Mouse (Mus musculus) embryonic facial prominence, embryonic 14.5 days (tissue): ENCODE results near the gene Map6d1. TPM values are rescaled to one million over a fixed set of nuclear protein-coding genes. Genes with fewer than 3 reads are reported as not detected.

Experiments used
- ATAC-seq: fragments of 200-750 bp; cut with Nextera tagmentation; 2 replicates; pipeline ENCODE4 v1.8.0; 2017; ENCODE audit warnings: low read depth, moderate number of reproducible peaks, moderate TSS enrichment
- DNase-seq: peaks from one replicate; pipeline ENCODE4 v3.0.0-alpha.2; 2015; ENCODE audit warnings: low spot score
- H3K27ac ChIP-seq: fragments of 300-500 bp; sonication (generic); replicated peaks from 2 replicates; pipeline ENCODE4 v1.5.1; 2014; ENCODE audit warnings: low read depth, mild to moderate bottlenecking, low read length, moderate library complexity
- H3K27me3 ChIP-seq: fragments of 300-500 bp; sonication (generic); replicated peaks from 2 replicates; pipeline ENCODE4 v1.6.1; 2014; ENCODE audit warnings: low read length; ENCODE audit not compliant: control insufficient read depth, insufficient read depth
- H3K36me3 ChIP-seq: fragments of 300-500 bp; sonication (generic); 2 replicates; pipeline ENCODE4 v1.6.1; 2014; ENCODE audit warnings: low read length, mixed read lengths; ENCODE audit not compliant: control insufficient read depth, insufficient read depth
- H3K4me1 ChIP-seq: fragments of 300-500 bp; sonication (generic); 2 replicates; pipeline ENCODE4 v1.6.1; 2014; ENCODE audit warnings: antibody characterized with exemption, low read length; ENCODE audit not compliant: control insufficient read depth, insufficient read depth
- H3K4me2 ChIP-seq: fragments of 300-500 bp; sonication (generic); 2 replicates; pipeline ENCODE4 v1.6.1; 2014; ENCODE audit warnings: low read depth, mild to moderate bottlenecking, low read length, moderate library complexity, mixed read lengths
- H3K4me3 ChIP-seq: fragments of 300-500 bp; sonication (generic); 2 replicates; pipeline ENCODE4 v1.5.1; 2014; ENCODE audit warnings: low read depth, mild to moderate bottlenecking, low read length
- H3K9ac ChIP-seq: fragments of 300-500 bp; sonication (generic); 2 replicates; pipeline ENCODE4 v1.6.1; 2014; ENCODE audit warnings: low read depth, mild to moderate bottlenecking, low read length, moderate library complexity, mixed read lengths
- H3K9me3 ChIP-seq: fragments of 300-500 bp; sonication (generic); 2 replicates; pipeline ENCODE4 v1.6.1; 2016; ENCODE audit warnings: low read length; ENCODE audit not compliant: control insufficient read depth
- WGBS: fragments of 180-500 bp; shearing (Covaris S2); extraction: QIAGEN DNeasy Blood & Tissue Kit; methylation state at CpG from one replicate; pipeline ENCODE4 v1.1.7; 2014; 5-methylcytosine and 5-hydroxymethylcytosine counted together
- polyA plus RNA-seq: library from polyadenylated mRNA; unstranded; fragments of >200 nt; fragmentation: Nextera tagmentation; extraction: Ambion mirVana; gene quantifications from 2 replicates; pipeline ENCODE4 v1.2.1, GENCODE M21; 2014

Gene Map6d1
- polyA plus RNA-seq, 1 experiment from 2014 or later = 1.1 TPM

DNA sequence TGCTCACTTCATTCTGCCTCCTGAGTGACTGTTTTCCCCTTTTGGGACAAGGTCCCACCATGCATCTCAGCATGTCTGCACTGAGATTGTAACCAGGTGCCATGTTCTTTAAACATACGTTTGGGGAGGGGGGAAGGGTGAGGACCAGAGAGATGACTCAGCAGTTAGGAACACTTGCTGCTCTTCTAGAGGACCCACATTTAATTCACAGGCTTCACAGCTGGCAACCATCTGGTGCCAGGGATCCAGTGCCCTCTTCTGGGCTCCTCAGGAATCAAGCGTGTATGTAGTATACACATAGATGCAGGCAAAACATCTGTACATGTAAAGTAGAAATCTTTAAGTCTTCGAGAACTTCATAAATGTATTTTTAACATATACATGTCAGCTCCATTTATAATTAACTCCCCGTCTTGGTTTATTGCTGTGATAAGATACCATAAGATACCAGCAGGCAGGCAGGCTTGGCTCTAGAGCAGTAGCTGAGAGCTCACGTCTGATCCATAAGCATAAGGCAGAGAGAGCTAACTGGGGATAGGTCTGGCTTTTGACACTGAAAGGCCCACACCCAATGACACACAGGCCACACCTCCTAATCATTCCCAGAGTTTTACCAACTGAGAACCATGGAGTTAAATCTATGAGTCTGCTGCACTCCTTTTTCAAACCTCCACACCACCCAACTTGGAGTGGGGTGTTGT lies 41.5 kb downstream of the Map6d1 start:
- WGBS = 74% methylated on average over 5 of the region's 5 CpGs
- Histone ChIP-seq H3K9ac (no peak overlapping the region), H3K9me3 (no peaks in the 10 kb centered on the region), H3K36me3 (peaks cover 82% of the 10 kb centered on the region), H3K27me3 (no peaks in the 10 kb centered on the region), H3K4me3 (no peak overlapping the region), H3K4me2 (no peak overlapping the region), H3K4me1 (no peaks in the 10 kb centered on the region), H3K27ac (no peak overlapping the region)
- ATAC-seq (0 out of 2 replicates have a peak, but pooled peaks have one; percentile 18), DNase-seq (peak; percentile 5)

DNA sequence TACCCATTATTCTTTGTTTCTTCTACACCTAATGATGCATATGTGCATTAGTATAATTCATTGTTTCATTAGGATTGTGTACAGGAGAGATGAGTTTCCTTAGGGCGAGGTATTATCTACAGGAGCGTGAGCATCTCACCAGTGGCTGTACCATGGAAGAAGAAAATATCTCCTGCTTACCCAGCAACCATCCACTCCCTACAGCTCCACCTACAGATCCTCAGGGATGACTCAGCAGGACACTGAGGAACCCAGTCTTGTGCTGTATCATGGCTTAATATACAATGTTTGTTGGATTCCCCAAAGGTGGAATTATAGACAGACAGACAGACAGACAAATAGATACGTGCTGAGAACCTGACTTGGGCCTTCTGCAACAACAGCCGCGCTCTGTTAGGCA lies 44.2 kb downstream of the Map6d1 start:
- no peaks in the 10 kb centered on the region for H3K27me3 ChIP-seq
- ATAC-seq = no peak
- no peak overlapping the region for H3K9ac ChIP-seq
- H3K4me1 ChIP-seq = no peaks in the 10 kb centered on the region
- no peak overlapping the region for H3K4me2 ChIP-seq
- no peak for DNase-seq
- no peak overlapping the region for H3K4me3 ChIP-seq
- H3K27ac ChIP-seq = no peak overlapping the region
- WGBS = 97% methylated on average over 5 of the region's 5 CpGs
- H3K9me3 ChIP-seq = no peaks in the 10 kb centered on the region
- peaks cover 82% of the 10 kb centered on the region for H3K36me3 ChIP-seq

DNA sequence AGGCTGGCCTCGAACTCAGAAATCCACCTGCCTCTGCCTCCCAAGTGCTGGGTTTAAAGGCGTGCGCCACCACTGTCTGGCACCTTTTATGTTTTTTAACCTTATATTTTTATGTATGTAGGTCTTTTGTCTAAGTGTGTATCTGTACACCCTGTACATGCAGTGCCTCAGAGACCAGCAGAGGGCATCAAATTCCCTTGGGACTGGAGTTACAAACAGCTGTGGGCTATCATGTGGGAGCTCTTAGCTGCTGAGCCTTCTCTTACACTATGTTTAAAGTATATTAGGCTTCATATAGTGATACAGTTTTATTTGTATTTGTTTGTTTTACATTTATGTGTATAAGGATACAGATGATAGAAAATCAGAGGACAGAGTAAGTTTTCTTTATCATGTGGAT lies 45.6 kb downstream of the Map6d1 start:
- H3K4me3 ChIP-seq = no peak overlapping the region
- no peaks in the 10 kb centered on the region for H3K4me1 ChIP-seq
- ATAC-seq (no peak), DNase-seq (peak; percentile 39)
- WGBS = 94% methylated on average over 3 of the region's 3 CpGs
- H3K9me3 ChIP-seq = no peaks in the 10 kb centered on the region
- H3K4me2 ChIP-seq = no peak overlapping the region
- H3K36me3 ChIP-seq = peaks cover 82% of the 10 kb centered on the region
- H3K27me3 ChIP-seq = no peaks in the 10 kb centered on the region
- H3K27ac ChIP-seq = no peak overlapping the region
- H3K9ac ChIP-seq = no peak overlapping the region

DNA sequence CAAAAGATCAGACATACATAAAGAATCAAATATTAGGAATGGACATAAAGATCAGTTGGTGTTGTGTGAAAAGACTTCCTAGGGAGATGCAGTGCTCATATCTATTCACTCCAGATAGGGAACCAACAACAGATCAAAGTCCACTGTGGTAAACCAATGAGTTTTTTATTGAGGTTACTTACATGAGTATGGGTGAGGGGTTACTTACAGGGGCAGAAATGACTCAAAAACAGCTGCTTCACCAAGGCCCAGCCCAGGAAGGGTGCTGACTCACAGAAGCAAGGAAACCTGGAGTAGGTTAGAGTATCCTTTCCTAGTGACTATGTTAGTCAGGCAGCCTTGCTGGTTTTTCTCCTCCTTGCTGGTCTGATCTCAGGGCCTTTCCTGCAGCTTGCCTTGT lies 49.1 kb downstream of the Map6d1 start:
- H3K9me3 ChIP-seq = no peaks in the 10 kb centered on the region
- no peaks in the 10 kb centered on the region for H3K4me1 ChIP-seq
- H3K27ac ChIP-seq = no peak overlapping the region
- DNase-seq = no peak
- no peak overlapping the region for H3K4me2 ChIP-seq
- H3K36me3 ChIP-seq = peaks cover 88% of the 10 kb centered on the region
- no peak for ATAC-seq
- no peak overlapping the region for H3K4me3 ChIP-seq
- no peaks in the 10 kb centered on the region for H3K27me3 ChIP-seq
- no peak overlapping the region for H3K9ac ChIP-seq

DNA sequence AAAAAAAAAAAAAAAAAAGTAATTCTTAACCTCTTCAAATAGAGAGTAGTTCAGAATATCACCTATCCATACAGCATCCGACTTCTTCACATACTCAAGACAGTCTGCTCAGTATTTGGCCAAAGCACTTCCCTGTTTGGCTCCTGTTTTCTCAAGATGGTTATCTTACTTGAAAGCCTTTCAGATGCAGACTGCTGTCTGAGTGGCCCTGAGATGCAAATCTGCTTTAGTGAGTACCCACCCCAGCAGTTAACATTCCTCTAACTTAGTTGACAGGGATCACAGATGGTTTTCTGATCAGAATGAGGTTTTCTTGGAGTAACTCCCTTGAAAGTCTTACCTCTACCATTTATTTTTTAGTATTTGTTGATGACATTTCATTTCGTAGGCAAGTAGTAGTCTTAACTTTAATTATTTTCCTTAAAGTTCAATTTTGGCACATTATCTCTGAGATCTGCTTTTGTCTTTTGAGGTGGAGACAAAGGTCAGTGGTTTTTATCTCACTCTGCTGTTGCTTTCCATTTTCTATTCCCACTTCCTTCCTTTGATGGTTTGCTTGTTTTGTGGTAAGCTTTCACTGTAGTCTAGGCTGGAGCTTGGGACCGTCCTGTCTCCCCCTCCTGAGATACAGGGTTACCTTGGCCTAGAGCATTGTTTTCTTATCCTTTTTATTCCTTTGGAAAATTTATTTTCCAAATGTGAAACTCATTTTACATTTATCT lies 49.8 kb downstream of the Map6d1 start:
- H3K9ac ChIP-seq = no peak overlapping the region
- no peak overlapping the region for H3K4me2 ChIP-seq
- no peak for ATAC-seq
- no peak overlapping the region for H3K27ac ChIP-seq
- H3K36me3 ChIP-seq = peaks cover 88% of the 10 kb centered on the region
- H3K27me3 ChIP-seq = no peaks in the 10 kb centered on the region
- no peaks in the 10 kb centered on the region for H3K4me1 ChIP-seq
- no peak for DNase-seq
- no peak overlapping the region for H3K4me3 ChIP-seq
- H3K9me3 ChIP-seq = no peaks in the 10 kb centered on the region
- WGBS = 80% methylated on average over 3 of the region's 3 CpGs

DNA sequence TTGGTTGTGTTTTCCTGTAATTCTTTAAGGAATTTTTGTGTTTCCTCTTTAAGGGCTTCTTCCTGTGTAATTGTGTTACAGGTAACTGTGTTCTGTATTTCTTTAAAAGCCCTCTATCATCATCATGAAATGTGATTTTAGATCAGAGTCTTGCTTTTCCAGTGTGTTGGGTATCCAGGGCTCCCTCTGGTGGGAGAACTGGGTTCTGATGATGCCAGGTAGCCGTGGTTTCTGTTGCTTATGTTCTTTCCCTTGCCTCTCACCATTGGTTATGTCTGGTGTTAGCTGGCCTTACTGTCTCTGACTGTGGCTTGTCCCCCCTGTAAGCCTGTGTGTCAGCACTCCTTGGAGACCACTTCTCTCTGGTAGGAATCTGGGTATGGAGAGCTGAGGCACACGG lies 55.8 kb downstream of the Map6d1 start:
- ATAC-seq (no peak), DNase-seq (no peak)
- no peak overlapping the region for H3K9ac ChIP-seq
- 60% methylated on average over 2 of the region's 2 CpGs for WGBS
- H3K4me1 ChIP-seq = no peaks in the 10 kb centered on the region
- H3K4me3 ChIP-seq = no peak overlapping the region
- no peak overlapping the region for H3K27ac ChIP-seq
- no peaks in the 10 kb centered on the region for H3K9me3 ChIP-seq
- H3K36me3 ChIP-seq = peaks cover 75% of the 10 kb centered on the region
- H3K4me2 ChIP-seq = no peak overlapping the region
- H3K27me3 ChIP-seq = no peaks in the 10 kb centered on the region

Other genes with a start within 250 kb of the Map6d1 start
- gene Klhl24, start 143.8 kb downstream of the Map6d1 start, polyA plus RNA-seq = 23.1 and 27.5 TPM in 2 replicates
- gene Yeats2, start 100.3 kb downstream of the Map6d1 start, polyA plus RNA-seq = 25.4 and 31.3 TPM in 2 replicates
- gene Parl, start 61.0 kb upstream of the Map6d1 start, polyA plus RNA-seq = 75.8 and 88.8 TPM in 2 replicates
- gene Cyp2ab1, start 84.0 kb upstream of the Map6d1 start, polyA plus RNA-seq = 0.07 TPM in 1 of 2 replicates, not detected in the other
- gene Abcc5, start 185.0 kb upstream of the Map6d1 start, polyA plus RNA-seq = 63.5 and 63.8 TPM in 2 replicates